9 mouse cellular contexts compared by ENCODE assay signal in genomic region chr9:68655018-68656005, GRCm38 (mm10). TPM values are rescaled to one million over a fixed set of nuclear protein-coding genes. Genes with fewer than 3 reads are reported as not detected.
DNase-seq lines count a peak whose midpoint lies in the region; ATAC-seq and TF ChIP-seq lines count a peak whose summit lies in the region.
"Had no signal": no experiment of that assay in that cellular context is flagged by ENCODE, and none has a peak within 500 bp of the region (broad histone marks: within the 10 kb centered on the region; RNA-seq: fewer than 3 reads in every experiment).

No protein-coding gene starts in this region.

- H3K27me3 ChIP-seq in heart, adult 2 months (ENCODE audit: control insufficient read depth, insufficient read depth, low read length) = no peaks in the 10 kb centered on the region
- H3K27me3 ChIP-seq in limb, embryonic 14.5 days (ENCODE audit: control insufficient read depth, insufficient read depth, low read length) = no peaks in the 10 kb centered on the region
- H3K27me3 ChIP-seq in midbrain, embryonic 16.5 days (ENCODE audit: control insufficient read depth, insufficient read depth, low read depth, low read length) = no peaks in the 10 kb centered on the region

- WGBS in heart, adult 2 months = 2% methylated on average over 31 of the region's 31 CpGs
- under 1% methylated on average over 31 of the region's 31 CpGs for WGBS in limb, embryonic 14.5 days
- WGBS in midbrain, embryonic 16.5 days = under 1% methylated on average over 31 of the region's 31 CpGs

- H3K4me3 ChIP-seq in heart, adult 2 months = peak overlapping the region; percentile 92
- H3K4me3 ChIP-seq in limb, embryonic 14.5 days (replicated peaks; ENCODE audit: low read length) = peak overlapping the region; percentile 80
- H3K4me3 ChIP-seq in midbrain, embryonic 16.5 days (ENCODE audit: low read depth, low read length) = peak overlapping the region; percentile 82
- H3K4me3 ChIP-seq: myocyte had no signal

- no peak for TF ChIP-seq POLR2A in heart, adult 2 months (IDR thresholded peaks at IDR 0.05; ENCODE audit: insufficient read depth, low read depth, low read length)
- TF ChIP-seq POLR2A in limb, embryonic 14.5 days (IDR thresholded peaks at IDR 0.05; ENCODE audit: borderline replicate concordance, extremely low read depth, insufficient read depth, insufficient read length) = no peak

- peaks cover 2% of the 10 kb centered on the region; the same call in 1 of the 2 replicates for H3K36me3 ChIP-seq in heart, adult 2 months (ENCODE audit: control insufficient read depth, insufficient read depth, low read length)
- H3K36me3 ChIP-seq in limb, embryonic 14.5 days (ENCODE audit: control insufficient read depth, insufficient read depth, low read length) = no peaks in the 10 kb centered on the region
- no peaks in the 10 kb centered on the region for H3K36me3 ChIP-seq in midbrain, embryonic 16.5 days (ENCODE audit: control insufficient read depth, insufficient read depth, low read length)

- H3K9ac ChIP-seq in heart, adult 2 months (ENCODE audit: low read depth, low read length) = peak overlapping the region; percentile 96
- H3K9ac ChIP-seq in limb, embryonic 14.5 days (ENCODE audit: low read depth, low read length, severe bottlenecking) = peak overlapping the region; percentile 76
- peak overlapping the region; percentile 91 for H3K9ac ChIP-seq in midbrain, embryonic 16.5 days (ENCODE audit: low read depth, low read length)

- intact Hi-C loops in heart, adult 2 months (cut with DNase I) = loop anchor here (2.0 kb wide), 1 partner anchor 357 kb away; no protein-coding TSS in a partner anchor

- H3K79me2 ChIP-seq in heart, adult 2 months (replicated peaks; ENCODE audit: control insufficient read depth, insufficient read depth, low read length) = no peaks in the 10 kb centered on the region

- TF ChIP-seq EP300 in heart, adult 2 months (IDR thresholded peaks at IDR 0.05; ENCODE audit: insufficient read depth, low read depth, low read length) = no peak

- no peaks in the 10 kb centered on the region for H3K9me3 ChIP-seq in limb, embryonic 14.5 days (ENCODE audit: control insufficient read depth, low read length)
- no peaks in the 10 kb centered on the region for H3K9me3 ChIP-seq in midbrain, embryonic 16.5 days (replicated peaks; ENCODE audit: control insufficient read depth, low read length, poor library complexity, severe bottlenecking)

- peak; percentile 78 for DNase-seq in adrenal gland, postnatal 10 days
- DNase-seq in embryo, embryonic 11.5 days (ENCODE audit: low read depth, low spot score) = peak; percentile 36
- peak; percentile 50 to 58 for DNase-seq in heart, adult 2 months
- DNase-seq in kidney, adult 18-20 months = peak; percentile 59
- peak; percentile 66 for DNase-seq in limb, embryonic 14.5 days (ENCODE audit: low spot score)
- DNase-seq in testis, postnatal 10 days (ENCODE audit: low spot score) = peak; percentile 75
- DNase-seq in spleen, postnatal 14 days (ENCODE audit: low spot score in 2 of 2) = no peak

- TF ChIP-seq CTCF in heart, adult 2 months (IDR thresholded peaks at IDR 0.05) = no peak

- H3K27ac ChIP-seq in heart, adult 2 months = peak overlapping the region; percentile 81
- no peak overlapping the region for H3K27ac ChIP-seq in limb, embryonic 14.5 days (replicated peaks; ENCODE audit: low read depth, low read length)
- peak overlapping the region; percentile 41 for H3K27ac ChIP-seq in midbrain, embryonic 16.5 days (ENCODE audit: low read length)

- H3K4me2 ChIP-seq in limb, embryonic 14.5 days (replicated peaks; ENCODE audit: low read depth, low read length, severe bottlenecking) = peak overlapping the region; percentile 97
- peak overlapping the region; percentile 75 for H3K4me2 ChIP-seq in midbrain, embryonic 16.5 days (ENCODE audit: low read length)

- H3K4me1 ChIP-seq in heart, adult 2 months (ENCODE audit: control insufficient read depth, insufficient read depth, low read length) = peaks cover 5% of the 10 kb centered on the region
- H3K4me1 ChIP-seq in limb, embryonic 14.5 days (ENCODE audit: control insufficient read depth, insufficient read depth, low read length) = peaks cover 9% of the 10 kb centered on the region; the same call in 1 of the 2 replicates
- peaks cover 17% of the 10 kb centered on the region; the same call in 1 of the 2 replicates for H3K4me1 ChIP-seq in midbrain, embryonic 16.5 days (ENCODE audit: control insufficient read depth, insufficient read depth, low read length)

- peak; percentile 51 for ATAC-seq in limb, embryonic 14.5 days (ENCODE audit: low FRiP score, low read depth)
- ATAC-seq in midbrain, embryonic 16.5 days = peak; percentile 39

RNA-seq across cellular contexts. Expression of gene Rora, which starts 1.7 kb away (rescaled TPM):
- 10 to 100 TPM; 44.1 to 60.6 TPM for total RNA-seq in adrenal gland, postnatal 10 days (2021)
- 10 to 100 TPM; 21.6 to 28.9 TPM for total RNA-seq in heart, adult 2 months (2021)
- 6.7 and 13.1 TPM in 2 replicates for polyA plus RNA-seq in heart, adult 2 months (2012; rRNA removed)
- polyA plus RNA-seq in limb, embryonic 14.5 days (2012; rRNA removed) = 3.7 and 4.5 TPM in 2 replicates
- polyA plus RNA-seq in limb, embryonic 14.5 days (2014; fragmentation: Nextera tagmentation; extraction: Ambion mirVana) = 10.1 and 11.4 TPM in 2 replicates
- polyA plus RNA-seq in midbrain, embryonic 16.5 days (2015; fragmentation: Nextera tagmentation; extraction: Ambion mirVana) = 43.6 and 52.5 TPM in 2 replicates

Comparison
In these comparisons a context has a peak if more than half of its experiments do, and no peak if none do; other contexts are left out.
1. DNase-seq: peak in adrenal gland, postnatal 10 days (single experiment), embryo, embryonic 11.5 days (single experiment), heart, adult 2 months (2 of 2), kidney, adult 18-20 months (single experiment), limb, embryonic 14.5 days (single experiment) and testis, postnatal 10 days (single experiment); none in spleen, postnatal 14 days (0 of 2).
2. Peak in every context shown above with its lines, with median percentiles within 50 percentile points of each other: H3K4me3 ChIP-seq and H3K9ac ChIP-seq.